Mouse (Mus musculus) regulatory T cell (primary cell): ENCODE results near the gene Eef1akmt1.

Experiments used
- in situ Hi-C: fragments of 300-600 bp; cut with MboI, MseI; formaldehyde crosslinking; loops from one replicate; pipeline ENCODE4 v1.15.1; 2025; ENCODE audit warnings: high pct_unique_total_duplicates

Eef1akmt1 gene

DNA sequence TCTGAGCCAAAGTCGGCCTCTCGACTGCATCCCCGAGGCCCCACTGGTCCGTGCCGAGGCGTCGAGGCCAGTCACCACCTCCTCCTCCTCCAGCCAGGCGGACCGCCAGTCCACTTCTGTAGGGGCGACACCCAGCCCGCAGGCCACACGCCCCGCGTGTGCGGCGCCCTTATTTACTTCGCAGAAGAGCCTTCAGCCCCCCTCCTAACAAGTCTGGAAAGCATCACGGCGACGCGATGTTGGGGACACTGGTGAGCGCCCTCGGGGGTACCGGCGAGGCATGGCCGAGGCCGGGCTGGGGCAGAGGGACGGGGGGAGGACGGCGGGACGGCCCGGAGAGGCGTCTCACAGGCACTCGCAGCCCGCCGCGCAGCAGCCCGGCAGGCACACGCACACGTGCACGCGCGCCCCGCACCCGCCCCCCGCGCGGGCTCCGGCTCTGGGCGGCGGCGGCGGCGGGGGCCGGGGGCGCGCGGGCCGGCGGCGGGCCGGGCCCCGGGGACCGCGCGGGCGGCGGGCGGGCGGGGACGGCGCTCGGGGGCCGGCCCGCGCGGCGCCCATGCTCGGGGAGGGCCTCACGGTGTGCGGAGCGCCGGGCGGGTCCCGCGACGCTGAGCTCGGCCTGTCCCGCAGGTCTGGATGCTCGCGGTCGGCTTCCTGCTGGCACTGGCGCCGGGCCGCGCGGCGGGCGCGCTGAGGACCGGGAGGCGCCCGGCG lies 46.6 kb downstream of the Eef1akmt1 start, which contains the start of gene Il17d:
TSS of gene Il17d (plus strand) at position 107 of the 717 bp plus-strand sequence.
- in situ Hi-C loops, result no loop called here

DNA sequence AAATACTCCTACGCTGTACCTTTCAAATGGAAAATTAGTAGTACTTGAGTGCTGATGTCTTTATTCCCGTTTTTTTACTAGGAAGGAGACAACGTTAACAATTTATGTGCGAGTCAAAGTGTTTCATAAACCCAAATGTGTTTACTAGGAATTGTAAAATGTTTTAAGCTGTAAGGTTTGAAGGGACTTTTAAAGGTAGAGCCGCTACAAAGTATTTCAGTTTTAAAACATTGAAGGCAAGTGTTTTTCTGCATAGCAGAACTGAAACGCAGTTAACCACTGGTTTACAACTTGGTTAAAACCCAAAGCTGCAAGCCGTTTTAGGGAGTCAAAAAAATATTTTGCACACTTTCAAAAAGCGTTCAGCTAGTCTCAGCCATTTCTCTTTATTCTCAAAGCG lies 47.6 kb downstream of the Eef1akmt1 start:
- in situ Hi-C loops, result no loop called here

- in situ Hi-C loops, result no loop called here
Observed at GRCm38 (mm10) chr14:57517001-57517400, 54.4 kb downstream of the Eef1akmt1 start.

GRCm38 (mm10) chr14:57515156-57515762 lies 56.2 kb downstream of the Eef1akmt1 start:
- in situ Hi-C loops, result no loop called here

GRCm38 (mm10) chr14:57509554-57509953 lies 61.9 kb downstream of the Eef1akmt1 start:
- in situ Hi-C loops, result no loop called here

DNA sequence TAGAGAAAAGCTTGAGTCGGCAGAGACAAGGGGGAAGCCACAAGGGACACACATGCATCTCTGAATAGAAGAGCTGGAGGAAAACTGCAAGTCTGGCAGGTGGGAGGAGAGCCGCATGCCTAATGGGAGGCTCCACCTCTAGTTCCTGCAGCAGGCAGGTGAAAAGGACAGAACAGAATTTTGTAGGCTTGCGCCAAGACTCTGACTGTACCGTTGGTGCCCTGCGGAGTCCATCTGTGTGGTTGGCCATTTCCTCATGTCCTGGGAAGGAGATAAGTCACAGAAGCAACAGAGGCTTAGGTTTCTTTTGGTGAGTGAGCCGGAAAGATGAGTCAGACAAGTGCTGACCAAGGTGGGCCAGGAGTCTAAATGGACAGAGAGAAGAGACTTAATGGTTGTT lies 67.7 kb downstream of the Eef1akmt1 start:
- in situ Hi-C loops, result no loop called here
